Mouse (Mus musculus) midbrain, embryonic 14.5 days (tissue): ENCODE results near the gene Aldh3b3. TPM values are rescaled to one million over a fixed set of nuclear protein-coding genes. Genes with fewer than 3 reads are reported as not detected.
A peak's percentile ranks its signal among the peaks of the same experiment; 100 is the strongest.

Experiments used
- ATAC-seq: fragments of 200-750 bp; cut with Nextera tagmentation; 2 replicates; pipeline ENCODE4 v1.8.0; 2017; ENCODE audit warnings: moderate number of reproducible peaks, moderate library complexity; ENCODE audit not compliant: low FRiP score, low TSS enrichment
- DNase-seq: peaks from one replicate; pipeline ENCODE4 v3.0.0-alpha.2; 2015
- H3K27ac ChIP-seq: fragments of 300-500 bp; sonication (generic); replicated peaks from 2 replicates; pipeline ENCODE4 v1.5.1; 2014; ENCODE audit warnings: mild to moderate bottlenecking, low read depth, low read length, moderate library complexity
- H3K27me3 ChIP-seq: fragments of 300-500 bp; sonication (generic); 2 replicates; pipeline ENCODE4 v1.6.1; 2014; ENCODE audit warnings: low read length, control low read depth, mixed read lengths; ENCODE audit not compliant: control insufficient read depth, insufficient read depth
- H3K36me3 ChIP-seq: fragments of 300-500 bp; sonication (generic); 2 replicates; pipeline ENCODE4 v1.6.1; 2014; ENCODE audit warnings: low read length, control low read depth; ENCODE audit not compliant: control insufficient read depth, insufficient read depth
- H3K4me1 ChIP-seq: fragments of 300-500 bp; sonication (generic); 2 replicates; pipeline ENCODE4 v1.6.1; 2014; ENCODE audit warnings: mild to moderate bottlenecking, antibody characterized with exemption, low read length, control low read depth; ENCODE audit not compliant: control insufficient read depth, insufficient read depth
- H3K4me2 ChIP-seq: fragments of 300-500 bp; sonication (generic); 2 replicates; pipeline ENCODE4 v1.6.1; 2014; ENCODE audit warnings: mild to moderate bottlenecking, low read length, moderate library complexity
- H3K4me3 ChIP-seq: fragments of 300-500 bp; sonication (generic); replicated peaks from 2 replicates; pipeline ENCODE4 v1.5.1; 2014; ENCODE audit warnings: low read depth, low read length
- H3K9ac ChIP-seq: fragments of 300-500 bp; sonication (generic); replicated peaks from 2 replicates; pipeline ENCODE4 v1.6.1; 2014; ENCODE audit warnings: mild to moderate bottlenecking, low read length, moderate library complexity
- H3K9me3 ChIP-seq: fragments of 300-500 bp; sonication (generic); 2 replicates; pipeline ENCODE4 v1.6.1; 2016; ENCODE audit warnings: low read length, control low read depth, mixed read lengths; ENCODE audit not compliant: control insufficient read depth
- WGBS: fragments of 180-500 bp; shearing (Covaris S2); extraction: QIAGEN DNeasy Blood & Tissue Kit; methylation state at CpG from one replicate; pipeline ENCODE4 v1.1.7; 2014; 5-methylcytosine and 5-hydroxymethylcytosine counted together
- polyA plus RNA-seq: library from polyadenylated mRNA; unstranded; fragments of >200 nt; fragmentation: Nextera tagmentation; extraction: Ambion mirVana; gene quantifications from 2 replicates; pipeline ENCODE4 v1.2.1, GENCODE M21; 2014

Aldh3b3 gene
- polyA plus RNA-seq, 1 experiment from 2014 or later = not detected

GRCm38 (mm10) chr19:3999121-3999730 lies 40.8 kb downstream of the Aldh3b3 start:
- H3K27ac ChIP-seq = no peak overlapping the region
- peaks cover 16% of the 10 kb centered on the region for H3K4me1 ChIP-seq
- no peak overlapping the region for H3K9ac ChIP-seq
- H3K9me3 ChIP-seq = no peaks in the 10 kb centered on the region
- DNase-seq (no peak), ATAC-seq (no peak)
- no peaks in the 10 kb centered on the region for H3K36me3 ChIP-seq
- H3K4me3 ChIP-seq = 0 out of 2 replicates have a peak overlapping the region, but pooled peaks have one; percentile 54
- H3K27me3 ChIP-seq = no peaks in the 10 kb centered on the region
- peak overlapping the region; percentile 89 for H3K4me2 ChIP-seq
- 86% methylated on average over 9 of the region's 9 CpGs for WGBS

- no peaks in the 10 kb centered on the region for H3K9me3 ChIP-seq
- ATAC-seq = peak; percentile 90
- WGBS = under 1% methylated on average over 64 of the region's 64 CpGs
These were observed 41.9 kb downstream of the Aldh3b3 start, which contains the start of the genes Nudt8 and Gm49405 for GRCm38 (mm10) chr19:4000119-4000900. Nudt8 (plus strand) TSS chr19:4000580. Gm49405 (plus strand) TSS chr19:4000626.

GRCm38 (mm10) chr19:4000949-4001525 lies 42.6 kb downstream of the Aldh3b3 start:
- Histone ChIP-seq H3K27me3 (no peaks in the 10 kb centered on the region), H3K9ac (peak overlapping the region; percentile 68), H3K4me3 (peak overlapping the region; percentile 54), H3K9me3 (no peaks in the 10 kb centered on the region), H3K36me3 (peaks cover 10% of the 10 kb centered on the region), H3K4me1 (peaks cover 16% of the 10 kb centered on the region), H3K27ac (peak overlapping the region; percentile 95), H3K4me2 (peak overlapping the region; percentile 89)
- ATAC-seq (no peak; the same call in 1 of the 2 replicates), DNase-seq (no peak)
- 18% methylated on average over 17 of the region's 17 CpGs for WGBS

More at GRCm38 (mm10) chr19:4000119-4000900, 41.9 kb downstream of the Aldh3b3 start, which contains the start of the genes Nudt8 and Gm49405:
- H3K9ac ChIP-seq = peak within 1 kb of the TSS; percentile 68
- peak within 1 kb of the TSS; percentile 89 for H3K4me2 ChIP-seq
- H3K4me3 ChIP-seq = peak within 1 kb of the TSS; percentile 54
- no peaks in the 10 kb centered on the region for H3K27me3 ChIP-seq
- H3K4me1 ChIP-seq = peaks cover 16% of the 10 kb centered on the region
- peak within 1 kb of the TSS; percentile 95 for H3K27ac ChIP-seq
- peaks cover 4% of the 10 kb centered on the region for H3K36me3 ChIP-seq
- peak; percentile 97 for DNase-seq

GRCm38 (mm10) chr19:4001752-4002151 lies 43.3 kb downstream of the Aldh3b3 start:
- peak overlapping the region; percentile 89 for H3K4me2 ChIP-seq
- H3K9me3 ChIP-seq = no peaks in the 10 kb centered on the region
- no peak for ATAC-seq
- H3K4me1 ChIP-seq = peaks cover 16% of the 10 kb centered on the region
- H3K9ac ChIP-seq = peak overlapping the region; percentile 68; the same call in 1 of the 2 replicates
- 89% methylated on average over 5 of the region's 5 CpGs for WGBS
- H3K27me3 ChIP-seq = no peaks in the 10 kb centered on the region
- DNase-seq = no peak
- no peak overlapping the region; the same call in 1 of the 2 replicates for H3K27ac ChIP-seq
- H3K4me3 ChIP-seq = no peak overlapping the region
- peaks cover 17% of the 10 kb centered on the region for H3K36me3 ChIP-seq

- Histone ChIP-seq H3K4me3 (no peak within 1 kb of the TSS), H3K4me1 (peaks cover 16% of the 10 kb centered on the region), H3K9ac (no peak within 1 kb of the TSS), H3K4me2 (no peak within 1 kb of the TSS), H3K9me3 (no peaks in the 10 kb centered on the region), H3K36me3 (peaks cover 31% of the 10 kb centered on the region), H3K27ac (no peak within 1 kb of the TSS), H3K27me3 (no peaks in the 10 kb centered on the region)
- WGBS = 86% methylated on average over 1 of the region's 1 CpGs
- ATAC-seq = no peak
- no peak for DNase-seq
These were observed 44.7 kb downstream of the Aldh3b3 start, which contains the start of gene Doc2g for GRCm38 (mm10) chr19:4003112-4003511. Doc2g (plus strand) TSS chr19:4003313.

- ATAC-seq (no peak), DNase-seq (no peak)
- Histone ChIP-seq H3K4me1 (peaks cover 16% of the 10 kb centered on the region), H3K27me3 (no peaks in the 10 kb centered on the region), H3K36me3 (peaks cover 36% of the 10 kb centered on the region), H3K27ac (no peak overlapping the region), H3K4me3 (no peak overlapping the region), H3K9me3 (no peaks in the 10 kb centered on the region), H3K9ac (no peak overlapping the region), H3K4me2 (no peak overlapping the region)
- WGBS = 82% methylated on average over 12 of the region's 12 CpGs
These were observed 45.2 kb downstream of the Aldh3b3 start for GRCm38 (mm10) chr19:4003641-4004040.

- no peak overlapping the region for H3K4me3 ChIP-seq
- DNase-seq (no peak), ATAC-seq (no peak)
- H3K4me1 ChIP-seq = peaks cover 16% of the 10 kb centered on the region
- H3K27ac ChIP-seq = no peak overlapping the region
- no peak overlapping the region for H3K9ac ChIP-seq
- no peak overlapping the region for H3K4me2 ChIP-seq
- H3K9me3 ChIP-seq = no peaks in the 10 kb centered on the region
- peaks cover 43% of the 10 kb centered on the region for H3K36me3 ChIP-seq
- WGBS = 87% methylated on average over 15 of the region's 15 CpGs
- no peaks in the 10 kb centered on the region for H3K27me3 ChIP-seq
These were observed 45.9 kb downstream of the Aldh3b3 start for GRCm38 (mm10) chr19:4004331-4004730.

- Histone ChIP-seq H3K27ac (no peak overlapping the region), H3K4me3 (no peak overlapping the region), H3K27me3 (no peaks in the 10 kb centered on the region), H3K36me3 (peaks cover 50% of the 10 kb centered on the region), H3K9ac (no peak overlapping the region), H3K4me1 (peaks cover 13% of the 10 kb centered on the region), H3K9me3 (no peaks in the 10 kb centered on the region), H3K4me2 (no peak overlapping the region)
- DNase-seq (no peak), ATAC-seq (no peak)
- WGBS = 90% methylated on average over 9 of the region's 9 CpGs
These were observed 46.6 kb downstream of the Aldh3b3 start for GRCm38 (mm10) chr19:4005091-4005490.
